Mouse (Mus musculus): Measurements from ENCODE around the gene Lamb3. TPM values are rescaled to one million over a fixed set of nuclear protein-coding genes. Genes with fewer than 3 reads are reported as not detected.

Lamb3 gene
- polyA plus RNA-seq, 1 experiment from 2014 or later, result 0.49 TPM

DNA sequence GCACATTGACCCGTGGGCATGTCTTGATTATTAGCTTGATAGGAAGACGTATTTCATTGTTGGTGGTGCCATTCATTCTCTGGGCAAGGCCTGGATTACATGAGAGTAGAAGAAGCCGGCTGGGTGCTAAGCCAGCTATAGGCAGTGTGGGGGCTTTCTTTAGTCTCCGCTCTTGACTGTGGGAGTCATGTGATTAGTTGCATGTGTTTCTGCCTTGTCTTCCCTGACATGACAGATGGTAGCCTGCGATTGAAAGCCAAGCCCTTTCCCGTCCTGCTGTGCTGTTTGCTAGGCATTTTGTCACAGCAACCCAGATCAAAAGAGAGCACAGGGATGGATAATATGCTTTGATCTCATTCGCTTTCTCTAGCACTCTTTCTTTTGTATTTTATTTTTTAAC, 97.9 kb downstream of the Lamb3 start:
- H3K27ac ChIP-seq (ENCODE audit: low read depth, low read length), result no peak overlapping the region
- H3K4me1 ChIP-seq (ENCODE audit: control insufficient read depth, insufficient read depth, low read length), result no peaks in the 10 kb centered on the region
- H3K27me3 ChIP-seq (ENCODE audit: control insufficient read depth, insufficient read depth, low read length), result no peaks in the 10 kb centered on the region
- no peak overlapping the region for H3K4me3 ChIP-seq (ENCODE audit: low read length)
- H3K9me3 ChIP-seq (ENCODE audit: control insufficient read depth, low read length), result no peaks in the 10 kb centered on the region
- WGBS, result 42% methylated on average over 7 of the region's 7 CpGs
- H3K9ac ChIP-seq (ENCODE audit: low read depth, low read length), result no peak overlapping the region
- no peak overlapping the region for H3K4me2 ChIP-seq (replicated peaks; ENCODE audit: low read depth, low read length)
- H3K36me3 ChIP-seq (ENCODE audit: control insufficient read depth, insufficient read depth, low read length), result no peaks in the 10 kb centered on the region
- ATAC-seq (ENCODE audit: low FRiP score, low TSS enrichment), result no peak

DNA sequence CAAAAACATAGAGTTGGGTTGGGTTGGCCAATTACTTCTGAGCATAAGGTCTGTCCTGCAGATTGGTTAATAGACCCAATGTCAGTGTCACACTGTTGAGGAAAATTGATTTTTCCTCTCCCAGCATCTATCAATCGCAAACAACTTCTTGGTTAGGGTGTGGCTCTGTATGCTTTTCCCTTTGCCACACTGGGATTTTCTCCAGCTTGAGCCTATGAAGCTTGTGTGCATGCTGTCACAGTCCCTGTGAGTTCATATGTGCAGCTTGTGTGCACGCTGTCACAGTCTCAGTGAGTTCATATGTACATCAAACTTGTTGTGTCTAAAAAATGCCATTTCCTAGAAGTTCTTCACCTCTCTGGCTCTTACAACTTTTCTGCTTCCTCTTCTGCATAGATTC, 99.3 kb downstream of the Lamb3 start:
- Histone ChIP-seq H3K36me3 (ENCODE audit: control insufficient read depth, insufficient read depth, low read length) (no peaks in the 10 kb centered on the region), H3K27me3 (ENCODE audit: control insufficient read depth, insufficient read depth, low read length) (no peaks in the 10 kb centered on the region), H3K27ac (ENCODE audit: low read depth, low read length) (no peak overlapping the region), H3K4me2 (replicated peaks; ENCODE audit: low read depth, low read length) (no peak overlapping the region), H3K4me3 (ENCODE audit: low read length) (no peak overlapping the region), H3K9me3 (ENCODE audit: control insufficient read depth, low read length) (no peaks in the 10 kb centered on the region), H3K9ac (ENCODE audit: low read depth, low read length) (no peak overlapping the region), H3K4me1 (ENCODE audit: control insufficient read depth, insufficient read depth, low read length) (no peaks in the 10 kb centered on the region)
- 91% methylated on average over 2 of the region's 2 CpGs for WGBS
- no peak for ATAC-seq (ENCODE audit: low FRiP score, low TSS enrichment)

DNA sequence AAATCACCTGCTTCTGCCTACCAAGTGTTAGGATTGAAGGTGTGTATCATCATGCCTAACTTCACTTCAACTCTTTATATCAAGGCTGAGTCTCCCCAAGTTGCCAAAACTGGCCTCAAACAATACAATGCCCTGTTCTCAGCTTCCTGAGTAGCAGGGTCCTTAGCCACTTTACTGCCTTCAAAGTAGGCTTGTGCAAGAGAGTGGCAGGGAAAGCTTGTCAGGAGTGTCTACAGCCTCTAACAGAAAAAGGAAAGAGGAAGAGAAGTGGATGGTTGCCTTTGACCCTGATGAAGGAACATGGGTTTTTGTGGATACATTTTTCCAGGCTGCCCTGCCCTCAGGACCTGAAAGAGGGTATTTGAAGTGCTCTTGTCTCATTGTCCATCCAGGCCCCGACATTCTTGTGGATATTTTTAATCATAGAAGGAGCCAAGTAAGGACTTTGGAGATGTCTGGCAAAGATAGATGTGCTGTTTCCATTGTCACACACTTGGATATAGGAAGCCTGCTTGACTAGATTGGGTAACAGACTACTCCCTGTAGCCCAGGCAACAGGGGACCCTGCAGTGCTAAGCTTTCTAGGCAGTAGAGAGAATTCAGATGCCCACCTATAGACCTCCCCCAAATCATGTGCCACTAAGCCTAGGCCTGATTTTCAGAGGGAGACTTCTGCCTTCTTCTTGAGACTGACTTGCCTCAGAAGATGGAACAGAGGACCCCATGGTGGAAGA, 102.5 kb downstream of the Lamb3 start:
- Histone ChIP-seq H3K9me3 (ENCODE audit: control insufficient read depth, low read length) (no peaks in the 10 kb centered on the region), H3K36me3 (ENCODE audit: control insufficient read depth, insufficient read depth, low read length) (no peaks in the 10 kb centered on the region), H3K4me1 (ENCODE audit: control insufficient read depth, insufficient read depth, low read length) (0 out of 2 replicates have a peak, but pooled peaks cover 3% of the 10 kb centered on the region), H3K27ac (ENCODE audit: low read depth, low read length) (no peak overlapping the region), H3K9ac (ENCODE audit: low read depth, low read length) (no peak overlapping the region), H3K27me3 (ENCODE audit: control insufficient read depth, insufficient read depth, low read length) (no peaks in the 10 kb centered on the region), H3K4me3 (ENCODE audit: low read length) (no peak overlapping the region), H3K4me2 (replicated peaks; ENCODE audit: low read depth, low read length) (no peak overlapping the region)
- no peak for ATAC-seq (ENCODE audit: low FRiP score, low TSS enrichment)
- 86% methylated on average over 1 of the region's 1 CpGs for WGBS

DNA sequence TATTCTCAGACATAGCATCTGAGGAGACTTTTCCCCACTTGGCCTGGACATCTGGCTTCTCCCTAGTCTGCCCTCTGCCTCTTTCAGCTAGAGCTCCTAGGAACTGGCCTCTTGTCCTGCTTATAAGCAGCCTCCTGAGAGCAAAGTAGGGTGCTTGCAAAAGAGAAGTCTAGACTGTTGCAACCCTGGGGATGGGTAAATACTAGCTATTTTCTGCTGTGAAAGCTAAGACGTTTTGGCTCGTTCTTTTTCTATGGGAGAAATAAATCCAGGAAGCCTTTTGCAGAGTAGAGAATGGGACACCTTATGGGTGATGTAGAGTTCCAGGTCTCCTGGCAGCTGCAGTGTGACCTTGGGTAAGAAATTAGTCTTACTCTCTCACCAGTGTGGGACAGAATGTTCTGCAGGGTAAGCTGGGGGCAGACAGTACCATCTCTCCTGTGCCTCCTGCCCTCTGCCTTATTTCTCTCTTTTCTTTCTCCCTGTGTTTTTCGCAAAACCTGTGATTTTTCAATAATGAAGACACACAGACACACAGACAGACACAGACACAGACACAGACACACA, 103.1 kb downstream of the Lamb3 start:
- H3K9me3 ChIP-seq (ENCODE audit: control insufficient read depth, low read length), result no peaks in the 10 kb centered on the region
- H3K9ac ChIP-seq (ENCODE audit: low read depth, low read length), result no peak overlapping the region
- H3K27ac ChIP-seq (ENCODE audit: low read depth, low read length), result no peak overlapping the region
- 0 out of 2 replicates have a peak, but pooled peaks cover 3% of the 10 kb centered on the region for H3K4me1 ChIP-seq (ENCODE audit: control insufficient read depth, insufficient read depth, low read length)
- no peaks in the 10 kb centered on the region for H3K36me3 ChIP-seq (ENCODE audit: control insufficient read depth, insufficient read depth, low read length)
- no peak overlapping the region for H3K4me3 ChIP-seq (ENCODE audit: low read length)
- no peak overlapping the region for H3K4me2 ChIP-seq (replicated peaks; ENCODE audit: low read depth, low read length)
- WGBS, result 85% methylated on average over 3 of the region's 3 CpGs
- no peaks in the 10 kb centered on the region for H3K27me3 ChIP-seq (ENCODE audit: control insufficient read depth, insufficient read depth, low read length)
- ATAC-seq (ENCODE audit: low FRiP score, low TSS enrichment), result no peak

DNA sequence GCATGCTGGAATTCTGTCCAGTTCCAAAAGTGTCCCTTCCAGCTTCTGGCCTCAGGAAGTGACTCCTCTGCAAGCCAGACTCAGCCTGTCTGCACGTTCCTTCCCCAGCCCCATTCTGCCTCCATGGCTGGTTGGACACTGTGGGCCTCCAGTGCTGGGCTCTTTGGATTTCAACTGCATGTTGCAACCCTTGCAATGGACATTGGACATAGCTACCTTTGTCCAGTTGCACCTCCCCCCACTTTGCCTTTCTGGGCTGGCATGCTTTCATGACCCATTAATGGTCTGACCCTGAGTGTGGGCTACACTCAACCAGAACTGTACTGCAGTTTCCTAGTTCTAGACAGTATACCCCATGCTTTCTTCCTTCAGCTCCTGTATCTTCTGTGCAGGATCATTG, 104.1 kb downstream of the Lamb3 start:
- H3K27ac ChIP-seq (ENCODE audit: low read depth, low read length), result no peak overlapping the region
- no peak overlapping the region for H3K9ac ChIP-seq (ENCODE audit: low read depth, low read length)
- no peaks in the 10 kb centered on the region for H3K27me3 ChIP-seq (ENCODE audit: control insufficient read depth, insufficient read depth, low read length)
- 0 out of 2 replicates have a peak, but pooled peaks cover 3% of the 10 kb centered on the region for H3K4me1 ChIP-seq (ENCODE audit: control insufficient read depth, insufficient read depth, low read length)
- no peaks in the 10 kb centered on the region for H3K36me3 ChIP-seq (ENCODE audit: control insufficient read depth, insufficient read depth, low read length)
- H3K9me3 ChIP-seq (ENCODE audit: control insufficient read depth, low read length), result no peaks in the 10 kb centered on the region
- no peak overlapping the region for H3K4me2 ChIP-seq (replicated peaks; ENCODE audit: low read depth, low read length)
- 43% methylated on average over 1 of the region's 1 CpGs for WGBS
- no peak overlapping the region for H3K4me3 ChIP-seq (ENCODE audit: low read length)
- no peak for ATAC-seq (ENCODE audit: low FRiP score, low TSS enrichment)

- no peak overlapping the region for H3K9ac ChIP-seq (ENCODE audit: low read depth, low read length)
- H3K4me2 ChIP-seq (replicated peaks; ENCODE audit: low read depth, low read length), result no peak overlapping the region
- no peak overlapping the region for H3K4me3 ChIP-seq (ENCODE audit: low read length)
- no peaks in the 10 kb centered on the region for H3K36me3 ChIP-seq (ENCODE audit: control insufficient read depth, insufficient read depth, low read length)
- H3K27ac ChIP-seq (ENCODE audit: low read depth, low read length), result peak overlapping the region; percentile 19; the same call in 1 of the 2 replicates
- H3K9me3 ChIP-seq (ENCODE audit: control insufficient read depth, low read length), result no peaks in the 10 kb centered on the region
- no peaks in the 10 kb centered on the region for H3K27me3 ChIP-seq (ENCODE audit: control insufficient read depth, insufficient read depth, low read length)
- WGBS, result 78% methylated on average over 5 of the region's 5 CpGs
- ATAC-seq (ENCODE audit: low FRiP score, low TSS enrichment), result 0 out of 2 replicates have a peak, but pooled peaks have one; percentile 48
- H3K4me1 ChIP-seq (ENCODE audit: control insufficient read depth, insufficient read depth, low read length), result 0 out of 2 replicates have a peak, but pooled peaks cover 5% of the 10 kb centered on the region
Observed at GRCm38 (mm10) chr1:193315705-193316357, 108.3 kb downstream of the Lamb3 start.

DNA sequence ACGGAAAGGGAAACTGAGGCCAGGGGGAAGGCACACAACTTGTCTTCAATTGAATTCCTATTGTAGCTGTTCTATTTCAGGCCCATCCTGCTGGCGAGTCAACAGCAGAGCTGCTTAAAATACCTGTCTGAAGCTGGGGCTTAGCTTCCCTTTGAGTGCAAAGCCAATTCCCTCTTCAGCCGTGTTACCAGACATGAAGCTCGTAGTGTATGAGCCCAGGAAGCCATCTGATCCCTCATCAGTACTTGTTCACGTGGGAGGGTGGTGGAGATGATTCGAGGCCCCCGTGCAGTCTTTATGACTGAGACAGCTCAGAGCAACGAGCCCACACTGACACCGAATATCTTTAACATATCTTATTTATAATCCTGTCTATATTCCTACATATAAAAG, 108.9 kb downstream of the Lamb3 start:
- Histone ChIP-seq H3K27me3 (ENCODE audit: control insufficient read depth, insufficient read depth, low read length) (no peaks in the 10 kb centered on the region), H3K4me1 (ENCODE audit: control insufficient read depth, insufficient read depth, low read length) (0 out of 2 replicates have a peak, but pooled peaks cover 5% of the 10 kb centered on the region), H3K36me3 (ENCODE audit: control insufficient read depth, insufficient read depth, low read length) (no peaks in the 10 kb centered on the region), H3K4me3 (ENCODE audit: low read length) (no peak overlapping the region), H3K9ac (ENCODE audit: low read depth, low read length) (no peak overlapping the region), H3K9me3 (ENCODE audit: control insufficient read depth, low read length) (no peaks in the 10 kb centered on the region), H3K27ac (ENCODE audit: low read depth, low read length) (0 out of 2 replicates have a peak overlapping the region, but pooled peaks have one; percentile 0), H3K4me2 (replicated peaks; ENCODE audit: low read depth, low read length) (no peak overlapping the region)
- WGBS, result 66% methylated on average over 9 of the region's 9 CpGs
- no peak for ATAC-seq (ENCODE audit: low FRiP score, low TSS enrichment)

- Histone ChIP-seq H3K4me2 (replicated peaks; ENCODE audit: low read depth, low read length) (no peak overlapping the region), H3K27me3 (ENCODE audit: control insufficient read depth, insufficient read depth, low read length) (no peaks in the 10 kb centered on the region), H3K27ac (ENCODE audit: low read depth, low read length) (peak overlapping the region; percentile 48; the same call in 1 of the 2 replicates), H3K4me3 (ENCODE audit: low read length) (no peak overlapping the region), H3K4me1 (ENCODE audit: control insufficient read depth, insufficient read depth, low read length) (0 out of 2 replicates have a peak, but pooled peaks cover 5% of the 10 kb centered on the region), H3K9me3 (ENCODE audit: control insufficient read depth, low read length) (no peaks in the 10 kb centered on the region), H3K9ac (ENCODE audit: low read depth, low read length) (no peak overlapping the region), H3K36me3 (ENCODE audit: control insufficient read depth, insufficient read depth, low read length) (no peaks in the 10 kb centered on the region)
- 0 out of 2 replicates have a peak, but pooled peaks have one; percentile 49 for ATAC-seq (ENCODE audit: low FRiP score, low TSS enrichment)
- 44% methylated on average over 6 of the region's 6 CpGs for WGBS
Observed at GRCm38 (mm10) chr1:193317159-193317559, 109.7 kb downstream of the Lamb3 start.

DNA sequence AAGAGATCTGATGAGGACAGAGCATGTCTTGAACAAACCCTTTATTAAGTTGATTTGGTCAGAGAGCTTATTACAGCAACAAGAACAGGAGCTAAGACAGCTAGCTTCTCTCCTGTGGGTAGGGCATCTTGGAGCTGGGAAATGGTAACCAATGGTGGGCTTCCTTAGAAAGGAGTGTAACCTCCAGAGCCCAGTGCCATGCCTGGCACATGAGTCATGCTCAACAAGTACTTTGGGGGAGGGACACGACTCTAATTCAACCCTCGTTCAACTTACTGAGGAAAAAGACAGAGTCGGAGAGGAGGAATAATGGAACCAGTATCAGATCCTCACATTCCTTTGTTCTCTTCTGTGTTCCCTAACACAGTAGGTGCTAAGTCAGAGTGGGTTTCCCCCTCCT, 112.2 kb downstream of the Lamb3 start:
- Histone ChIP-seq H3K4me3 (ENCODE audit: low read length) (no peak overlapping the region), H3K4me1 (ENCODE audit: control insufficient read depth, insufficient read depth, low read length) (0 out of 2 replicates have a peak, but pooled peaks cover 2% of the 10 kb centered on the region), H3K36me3 (ENCODE audit: control insufficient read depth, insufficient read depth, low read length) (no peaks in the 10 kb centered on the region), H3K9ac (ENCODE audit: low read depth, low read length) (no peak overlapping the region), H3K9me3 (ENCODE audit: control insufficient read depth, low read length) (no peaks in the 10 kb centered on the region), H3K27me3 (ENCODE audit: control insufficient read depth, insufficient read depth, low read length) (no peaks in the 10 kb centered on the region), H3K4me2 (replicated peaks; ENCODE audit: low read depth, low read length) (no peak overlapping the region), H3K27ac (ENCODE audit: low read depth, low read length) (no peak overlapping the region)
- no peak for ATAC-seq (ENCODE audit: low FRiP score, low TSS enrichment)
- WGBS, result 79% methylated on average over 3 of the region's 3 CpGs

All from kidney, embryonic 14.5 days (tissue).